Mouse (Mus musculus): ENCODE data around the gene Flad1. TPM values are rescaled to one million over a fixed set of nuclear protein-coding genes. Genes with fewer than 3 reads are reported as not detected.

Flad1 gene
- total RNA-seq, 1 experiment: 20.3 TPM

GRCm38 (mm10) chr3:89382033-89382882 is 29.4 kb downstream of the Flad1 start:
- peaks cover 6 to 60% of the 10 kb centered on the region in 2 experiments for H3K4me1 ChIP-seq (ENCODE audit: control insufficient read depth in 2 of 2, insufficient read depth in 2 of 2, low read length in 2 of 2, poor library complexity in 1 of 2)
- H3K27ac ChIP-seq (ENCODE audit: insufficient read depth, low read depth, low read length, poor library complexity, severe bottlenecking): peak overlapping the region; percentile 90
- in situ Hi-C loops (cut with MboI; ENCODE audit: low sequenced_read_pairs in 2 of 2, unreplicated experiment in 2 of 2): no loop called here

DNA sequence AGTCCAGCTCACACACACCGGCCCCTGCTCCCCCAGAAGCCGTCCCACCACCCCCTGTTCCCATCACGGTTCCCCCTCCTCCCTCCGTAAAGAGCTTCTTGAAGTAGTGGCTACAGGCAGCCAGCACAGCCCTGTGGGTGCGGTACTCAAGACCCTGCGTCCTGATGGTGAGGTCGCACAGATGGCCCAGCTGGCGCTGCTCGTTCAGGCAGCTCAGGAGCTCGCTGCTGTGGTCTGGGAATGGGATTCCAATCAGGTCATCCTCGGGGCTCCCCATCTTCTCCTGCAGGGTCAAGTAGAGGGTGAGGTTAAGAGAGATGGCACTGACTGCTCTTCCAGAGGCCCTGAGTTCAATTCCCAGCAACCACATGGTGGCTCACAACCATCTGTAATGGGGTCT is 30.4 kb downstream of the Flad1 start:
- peak overlapping the region; percentile 54; the same call in 1 of the 2 replicates for H3K9ac ChIP-seq (ENCODE audit: insufficient read depth, low read depth, low read length, poor library complexity, severe bottlenecking)
- no peak overlapping the region; the same call in 1 of the 2 replicates for H3K27ac ChIP-seq (ENCODE audit: insufficient read depth, low read depth, low read length, poor library complexity, severe bottlenecking)
- H3K36me3 ChIP-seq (ENCODE audit: control insufficient read depth, insufficient read depth, low read length, poor library complexity, severe bottlenecking): peaks cover 20% of the 10 kb centered on the region; the same call in 1 of the 2 replicates
- in situ Hi-C loops (cut with MboI; ENCODE audit: low sequenced_read_pairs in 2 of 2, unreplicated experiment in 2 of 2): no loop called here
- H3K9me3 ChIP-seq (ENCODE audit: control insufficient read depth, insufficient read depth, low read depth, low read length): no peaks in the 10 kb centered on the region
- H3K4me1 ChIP-seq (ENCODE audit: control insufficient read depth in 2 of 2, insufficient read depth in 2 of 2, low read length in 2 of 2, poor library complexity in 1 of 2): peaks cover 6 to 50% of the 10 kb centered on the region in 2 experiments
- TF ChIP-seq HCFC1 (IDR thresholded peaks at IDR 0.05; ENCODE audit: borderline replicate concordance, insufficient read depth, low read length): no peak
- TF ChIP-seq ZC3H11A (IDR thresholded peaks at IDR 0.05; ENCODE audit: borderline replicate concordance, low read depth, low read length): no peak
- H3K4me3 ChIP-seq (ENCODE audit: insufficient read depth in 1 of 2, low read depth in 1 of 2, low read length in 2 of 2, poor library complexity in 1 of 2, severe bottlenecking in 1 of 2): peak overlapping the region in 1 of 2 experiments; percentile 65; a peak in 2 of 4 replicates
- no peak for DNase-seq (ENCODE audit: low read depth, low spot score)

More at GRCm38 (mm10) chr3:89382033-89382882, 29.4 kb downstream of the Flad1 start:
- Histone ChIP-seq H3K9me3 (ENCODE audit: control insufficient read depth, insufficient read depth, low read depth, low read length) (no peaks in the 10 kb centered on the region), H3K9ac (ENCODE audit: insufficient read depth, low read depth, low read length, poor library complexity, severe bottlenecking) (no peak overlapping the region), H3K4me3 (ENCODE audit: insufficient read depth in 1 of 2, low read depth in 1 of 2, low read length in 2 of 2, poor library complexity in 1 of 2, severe bottlenecking in 1 of 2) (peak overlapping the region in 1 of 2 experiments; percentile 13; a peak in 1 of 4 replicates), H3K36me3 (ENCODE audit: control insufficient read depth, insufficient read depth, low read length, poor library complexity, severe bottlenecking) (peaks cover 17% of the 10 kb centered on the region; the same call in 1 of the 2 replicates)
- peak; percentile 72 for DNase-seq (ENCODE audit: low read depth, low spot score)
- no peak for TF ChIP-seq ZC3H11A (IDR thresholded peaks at IDR 0.05; ENCODE audit: borderline replicate concordance, low read depth, low read length)
- TF ChIP-seq ZNF384 (IDR thresholded peaks at IDR 0.05; ENCODE audit: low read depth, low read length): no peak
- no peak for TF ChIP-seq CHD2 (IDR thresholded peaks at IDR 0.05; ENCODE audit: low read depth, low read length)
- no peak for TF ChIP-seq HCFC1 (IDR thresholded peaks at IDR 0.05; ENCODE audit: borderline replicate concordance, insufficient read depth, low read length)
- no peak for TF ChIP-seq MAFK (IDR thresholded peaks at IDR 0.05; ENCODE audit: insufficient read depth, low read depth, low read length)

GRCm38 (mm10) chr3:89380711-89381110 is 31.0 kb downstream of the Flad1 start:
- DNase-seq (ENCODE audit: low read depth, low spot score): no peak
- TF ChIP-seq HCFC1 (IDR thresholded peaks at IDR 0.05; ENCODE audit: borderline replicate concordance, insufficient read depth, low read length) (no peak), ZC3H11A (IDR thresholded peaks at IDR 0.05; ENCODE audit: borderline replicate concordance, low read depth, low read length) (no peak)
- peaks cover 20% of the 10 kb centered on the region; the same call in 1 of the 2 replicates for H3K36me3 ChIP-seq (ENCODE audit: control insufficient read depth, insufficient read depth, low read length, poor library complexity, severe bottlenecking)
- in situ Hi-C loops (cut with MboI; ENCODE audit: low sequenced_read_pairs in 2 of 2, unreplicated experiment in 2 of 2): no loop called here
- H3K4me1 ChIP-seq (ENCODE audit: control insufficient read depth in 2 of 2, insufficient read depth in 2 of 2, low read length in 2 of 2, poor library complexity in 1 of 2): peaks cover 6 to 47% of the 10 kb centered on the region in 2 experiments
- peak overlapping the region; percentile 54; the same call in 1 of the 2 replicates for H3K9ac ChIP-seq (ENCODE audit: insufficient read depth, low read depth, low read length, poor library complexity, severe bottlenecking)
- peak overlapping the region in 1 of 2 experiments; percentile 65; a peak in 2 of 4 replicates for H3K4me3 ChIP-seq (ENCODE audit: insufficient read depth in 1 of 2, low read depth in 1 of 2, low read length in 2 of 2, poor library complexity in 1 of 2, severe bottlenecking in 1 of 2)
- H3K9me3 ChIP-seq (ENCODE audit: control insufficient read depth, insufficient read depth, low read depth, low read length): no peaks in the 10 kb centered on the region
- peak overlapping the region; percentile 37; the same call in 1 of the 2 replicates for H3K27ac ChIP-seq (ENCODE audit: insufficient read depth, low read depth, low read length, poor library complexity, severe bottlenecking)

GRCm38 (mm10) chr3:89380291-89380690 is 31.4 kb downstream of the Flad1 start:
- Histone ChIP-seq H3K27ac (ENCODE audit: insufficient read depth, low read depth, low read length, poor library complexity, severe bottlenecking) (peak overlapping the region; percentile 37; the same call in 1 of the 2 replicates), H3K36me3 (ENCODE audit: control insufficient read depth, insufficient read depth, low read length, poor library complexity, severe bottlenecking) (peaks cover 20% of the 10 kb centered on the region; the same call in 1 of the 2 replicates), H3K9ac (ENCODE audit: insufficient read depth, low read depth, low read length, poor library complexity, severe bottlenecking) (peak overlapping the region; percentile 54; the same call in 1 of the 2 replicates), H3K9me3 (ENCODE audit: control insufficient read depth, insufficient read depth, low read depth, low read length) (no peaks in the 10 kb centered on the region), H3K4me1 (ENCODE audit: control insufficient read depth in 2 of 2, insufficient read depth in 2 of 2, low read length in 2 of 2, poor library complexity in 1 of 2) (peaks cover 6 to 44% of the 10 kb centered on the region in 2 experiments), H3K4me3 (ENCODE audit: insufficient read depth in 1 of 2, low read depth in 1 of 2, low read length in 2 of 2, poor library complexity in 1 of 2, severe bottlenecking in 1 of 2) (peak overlapping the region in 1 of 2 experiments; percentile 65; a peak in 2 of 4 replicates)
- in situ Hi-C loops (cut with MboI; ENCODE audit: low sequenced_read_pairs in 2 of 2, unreplicated experiment in 2 of 2): no loop called here
- TF ChIP-seq HCFC1 (IDR thresholded peaks at IDR 0.05; ENCODE audit: borderline replicate concordance, insufficient read depth, low read length) (no peak), ZNF384 (IDR thresholded peaks at IDR 0.05; ENCODE audit: low read depth, low read length) (no peak), ZC3H11A (IDR thresholded peaks at IDR 0.05; ENCODE audit: borderline replicate concordance, low read depth, low read length) (no peak), CHD2 (IDR thresholded peaks at IDR 0.05; ENCODE audit: low read depth, low read length) (no peak), MAFK (IDR thresholded peaks at IDR 0.05; ENCODE audit: insufficient read depth, low read depth, low read length) (no peak)
- DNase-seq (ENCODE audit: low read depth, low spot score): no peak

Data from ES-E14 (cell line).